In genomic region chr11:20246616-20247015, GRCm38 (mm10) we compare ENCODE assay signal across 14 mouse cellular contexts. TPM values are rescaled to one million over a fixed set of nuclear protein-coding genes. Genes with fewer than 3 reads are reported as not detected.
A peak's percentile ranks its signal among the peaks of the same experiment; 100 is the strongest.
DNase-seq lines count a peak whose midpoint lies in the region; ATAC-seq and TF ChIP-seq lines count a peak whose summit lies in the region.
"Had no signal": no experiment of that assay in that cellular context is flagged by ENCODE, and none has a peak within 500 bp of the region (broad histone marks: within the 10 kb centered on the region; RNA-seq: fewer than 3 reads in every experiment).

No protein-coding gene starts in this region.

- no peak overlapping the region for H3K9ac ChIP-seq in forebrain, embryonic 12.5 days
- H3K9ac ChIP-seq in forebrain, embryonic 16.5 days (replicated peaks; ENCODE audit: low read depth, low read length), result no peak overlapping the region
- no peak overlapping the region for H3K9ac ChIP-seq in neural tube, embryonic 13.5 days
- H3K9ac ChIP-seq: intestine, embryonic 15.5 days had no signal

- TF ChIP-seq POLR2A in olfactory bulb, adult 2 months (IDR thresholded peaks at IDR 0.05; ENCODE audit: insufficient read depth, low read depth, low read length), result no peak

- H3K4me1 ChIP-seq in forebrain, embryonic 12.5 days, result peaks cover 48% of the 10 kb centered on the region
- H3K4me1 ChIP-seq in forebrain, embryonic 16.5 days (replicated peaks; ENCODE audit: control insufficient read depth, insufficient read depth, low read length), result peaks cover 22% of the 10 kb centered on the region
- H3K4me1 ChIP-seq in neural tube, embryonic 13.5 days (replicated peaks), result peaks cover 50% of the 10 kb centered on the region
- peaks cover 23% of the 10 kb centered on the region for H3K4me1 ChIP-seq in olfactory bulb, adult 2 months (ENCODE audit: control insufficient read depth, insufficient read depth, low read length)

- no peaks in the 10 kb centered on the region for H3K27me3 ChIP-seq in forebrain, embryonic 12.5 days
- H3K27me3 ChIP-seq in forebrain, embryonic 16.5 days (replicated peaks; ENCODE audit: control insufficient read depth, insufficient read depth, low read length), result no peaks in the 10 kb centered on the region
- no peaks in the 10 kb centered on the region for H3K27me3 ChIP-seq in neural tube, embryonic 13.5 days
- H3K27me3 ChIP-seq: intestine, embryonic 15.5 days had no signal

- H3K4me3 ChIP-seq in forebrain, embryonic 12.5 days (replicated peaks), result no peak overlapping the region
- H3K4me3 ChIP-seq in forebrain, embryonic 16.5 days (replicated peaks; ENCODE audit: low read length), result no peak overlapping the region
- H3K4me3 ChIP-seq in layer of hippocampus, adult 2 months, result no peak overlapping the region
- H3K4me3 ChIP-seq in neural tube, embryonic 13.5 days, result no peak overlapping the region
- no peak overlapping the region for H3K4me3 ChIP-seq in olfactory bulb, adult 2 months (ENCODE audit: insufficient read depth, low read depth, low read length)
- H3K4me3 ChIP-seq: intestine, embryonic 15.5 days had no signal

- H3K9me3 ChIP-seq in forebrain, embryonic 12.5 days, result no peaks in the 10 kb centered on the region
- H3K9me3 ChIP-seq in forebrain, embryonic 16.5 days (ENCODE audit: control insufficient read depth, low read length), result no peaks in the 10 kb centered on the region
- H3K9me3 ChIP-seq in neural tube, embryonic 13.5 days, result no peaks in the 10 kb centered on the region
- H3K9me3 ChIP-seq: intestine, embryonic 15.5 days had no signal

- H3K27ac ChIP-seq in forebrain, embryonic 12.5 days, result no peak overlapping the region
- no peak overlapping the region for H3K27ac ChIP-seq in forebrain, embryonic 16.5 days (ENCODE audit: low read length)
- peak overlapping the region; percentile 56; the same call in 1 of the 2 replicates for H3K27ac ChIP-seq in layer of hippocampus, adult 2 months
- H3K27ac ChIP-seq in neural tube, embryonic 13.5 days (replicated peaks), result no peak overlapping the region
- H3K27ac ChIP-seq in olfactory bulb, adult 2 months (ENCODE audit: insufficient read depth, low read depth, low read length), result peak overlapping the region; percentile 59; the same call in 1 of the 2 replicates
- H3K27ac ChIP-seq: intestine, embryonic 15.5 days had no signal

- 78% methylated on average over 1 of the region's 1 CpGs for WGBS in forebrain, embryonic 12.5 days
- WGBS in forebrain, embryonic 16.5 days, result 57% methylated on average over 1 of the region's 1 CpGs
- 86% methylated on average over 1 of the region's 1 CpGs for WGBS in neural tube, embryonic 13.5 days
- WGBS in olfactory bulb, adult 2 months, result 20% methylated on average over 1 of the region's 1 CpGs

- peak overlapping the region; percentile 83; the same call in 1 of the 2 replicates for H3K4me2 ChIP-seq in forebrain, embryonic 12.5 days
- H3K4me2 ChIP-seq in forebrain, embryonic 16.5 days (ENCODE audit: low read length), result no peak overlapping the region
- H3K4me2 ChIP-seq in neural tube, embryonic 13.5 days, result peak overlapping the region; percentile 5; the same call in 1 of the 2 replicates
- H3K4me2 ChIP-seq: intestine, embryonic 15.5 days had no signal

- H3K36me3 ChIP-seq in forebrain, embryonic 12.5 days (replicated peaks), result peaks cover 11% of the 10 kb centered on the region
- H3K36me3 ChIP-seq in forebrain, embryonic 16.5 days (ENCODE audit: control insufficient read depth, insufficient read depth), result no peaks in the 10 kb centered on the region
- H3K36me3 ChIP-seq in neural tube, embryonic 13.5 days, result peaks cover 4% of the 10 kb centered on the region

- no peak for DNase-seq in layer of hippocampus, adult 2 months (ENCODE audit: low spot score in 2 of 2)
- DNase-seq in layer of hippocampus, postnatal 10 days (ENCODE audit: low spot score in 2 of 2), result no peak
- DNase-seq in neural tube, embryonic 10.5 days (ENCODE audit: extremely low spot score, low spot score), result no peak
- no peak for DNase-seq in urinary bladder, postnatal 25 days (ENCODE audit: low spot score)
- DNase-seq: cerebellum, adult 8-10 months; gastrocnemius, postnatal 10 days; kidney, postnatal 14 days; layer of hippocampus, postnatal 36 days; thymus, adult 18-20 months had no signal

- no peak for ATAC-seq in forebrain, embryonic 12.5 days (ENCODE audit: low FRiP score)
- no peak for ATAC-seq in forebrain, embryonic 16.5 days
- ATAC-seq in neural tube, embryonic 13.5 days (ENCODE audit: low read depth), result no peak
- ATAC-seq: intestine, embryonic 15.5 days had no signal

- no peak for TF ChIP-seq CTCF in layer of hippocampus, adult 2 months (conservative IDR thresholded peaks at IDR 0.05)
- no peak for TF ChIP-seq CTCF in olfactory bulb, adult 2 months (IDR thresholded peaks at IDR 0.05; ENCODE audit: insufficient read depth, low read depth, low read length)

RNA-seq across cellular contexts. Expression of gene Cep68, which starts 2.6 kb away (rescaled TPM):
- 36.3 and 41.2 TPM in 2 replicates for polyA plus RNA-seq in forebrain, embryonic 12.5 days (2016; fragmentation: Nextera tagmentation; extraction: Ambion mirVana)
- polyA plus RNA-seq in forebrain, embryonic 16.5 days (2015; fragmentation: Nextera tagmentation; extraction: Ambion mirVana), result 29.1 and 29.8 TPM in 2 replicates
- total RNA-seq in layer of hippocampus, adult 2 months (2021), result 10 to 100 TPM; 34.0 to 36.3 TPM
- total RNA-seq in layer of hippocampus, postnatal 10 days (2021), result 10 to 100 TPM; 33.5 to 34.3 TPM
- polyA plus RNA-seq in neural tube, embryonic 13.5 days (2015; fragmentation: Nextera tagmentation; extraction: Ambion mirVana), result 28.4 and 29.3 TPM in 2 replicates
- polyA plus RNA-seq in olfactory bulb, adult 2 months (2012; ENCODE audit: insufficient read depth, insufficient read length, low replicate concordance, missing spikeins), result not detected in 2 replicates

RNA-seq across cellular contexts. Expression of gene Rab1a, which starts 45.4 kb away (rescaled TPM):
- polyA plus RNA-seq in forebrain, embryonic 12.5 days (2016; fragmentation: Nextera tagmentation; extraction: Ambion mirVana), result 270 and 283 TPM in 2 replicates
- polyA plus RNA-seq in forebrain, embryonic 16.5 days (2015; fragmentation: Nextera tagmentation; extraction: Ambion mirVana), result 315 and 341 TPM in 2 replicates
- 100 to 1,000 TPM; 161 to 162 TPM for total RNA-seq in layer of hippocampus, adult 2 months (2021)
- 100 to 1,000 TPM; 190 to 198 TPM for total RNA-seq in layer of hippocampus, postnatal 10 days (2021)
- polyA plus RNA-seq in neural tube, embryonic 13.5 days (2015; fragmentation: Nextera tagmentation; extraction: Ambion mirVana), result 315 and 339 TPM in 2 replicates
- polyA plus RNA-seq in olfactory bulb, adult 2 months (2012; ENCODE audit: insufficient read depth, insufficient read length, low replicate concordance, missing spikeins), result not detected in 2 replicates

Comparison
In these comparisons a context has a peak if more than half of its experiments do, and no peak if none do; other contexts are left out.
1. H3K27ac ChIP-seq: peak in layer of hippocampus, adult 2 months (single experiment) and olfactory bulb, adult 2 months (single experiment); none in forebrain, embryonic 12.5 days (single experiment), forebrain, embryonic 16.5 days (single experiment) and neural tube, embryonic 13.5 days (single experiment).
2. RNA of gene Cep68, which starts 2.6 kb away (polyA plus RNA-seq): 36.3 to 41.2 TPM in forebrain, embryonic 12.5 days, 29.1 to 29.8 TPM in forebrain, embryonic 16.5 days and 28.4 to 29.3 TPM in neural tube, embryonic 13.5 days; not detected in olfactory bulb, adult 2 months; every median in the first group is over 10 times any median in the second.